Mouse (Mus musculus) layer of hippocampus, postnatal 25 days (tissue): ENCODE measurements around the gene Sco1. TPM values are rescaled to one million over a fixed set of nuclear protein-coding genes. Genes with fewer than 3 reads are reported as not detected.
"Not testable (repeated sequence)": the region's sequence is repeated elsewhere in the genome, so short reads cannot be mapped to it uniquely, and the experiment has no call there.

Experiments
- DNase-seq, 2 experiments: peaks; one replicate each; pipeline ENCODE4 v3.0.0; 2022; ENCODE audit warnings: mixed read lengths in 2 of 2, low spot score in 1 of 2; ENCODE audit errors: extremely low spot score in 1 of 2
- total RNA-seq, 2 experiments: library from RNA; stranded (reverse); gene quantifications; 2 replicates each; pipeline ENCODE4 v1.2.3; 2021

Gene Sco1
- 1 to 10 TPM; 8.3 to 9.5 TPM for total RNA-seq

GRCm38 (mm10) chr11:67052321-67052952 lies at the start of gene Sco1, which contains the start of gene Adprm:
Gene Sco1 (plus strand): TSS chr11:67052670.
Gene Adprm (minus strand): TSS chr11:67052594.
- DNase-seq, result peak; percentile 73 to 77

GRCm38 (mm10) chr11:67002911-67003310 lies 49.6 kb upstream of the Sco1 start:
- no peak for DNase-seq

DNA sequence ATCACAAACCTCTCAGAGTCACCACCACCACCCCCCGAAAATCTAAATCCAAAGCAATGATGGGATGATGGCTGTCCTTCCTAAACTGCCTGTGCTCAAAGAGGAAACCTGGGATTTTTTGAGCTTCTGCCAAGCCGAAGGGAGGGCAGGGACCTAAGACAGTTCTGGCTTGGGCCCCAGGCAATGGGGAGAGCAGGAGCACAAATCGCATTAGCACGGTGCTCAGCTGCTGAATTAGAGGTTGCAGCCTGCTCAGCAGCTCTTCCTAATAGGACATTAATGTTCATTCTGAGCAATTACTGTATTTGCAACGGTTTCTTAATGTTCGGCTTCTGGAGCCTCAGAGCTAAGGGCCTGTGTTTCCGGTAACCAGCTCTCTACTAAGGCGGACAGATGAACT lies 44.5 kb upstream of the Sco1 start:
- no peak for DNase-seq

DNA sequence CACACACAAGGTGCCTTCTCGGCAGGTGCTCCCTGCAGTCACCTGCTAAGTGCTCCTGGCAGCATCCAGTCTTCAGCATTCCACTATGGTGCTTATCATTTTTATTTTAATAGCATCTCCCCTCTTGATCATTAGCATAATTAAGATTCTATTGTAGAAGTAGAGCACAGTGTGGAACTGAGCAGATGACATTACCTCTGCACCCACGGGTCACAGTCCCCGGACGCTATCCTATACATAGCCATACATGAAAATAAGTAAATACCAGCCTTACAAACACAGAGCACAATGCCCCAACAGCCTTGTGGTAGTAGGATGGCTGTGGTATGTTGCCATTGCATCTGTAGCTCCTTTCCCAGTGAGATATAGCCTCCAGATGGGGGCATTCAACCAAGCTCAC lies 43.9 kb upstream of the Sco1 start:
- no peak for DNase-seq

- no peak for DNase-seq
These were observed 42.0 kb upstream of the Sco1 start for GRCm38 (mm10) chr11:67010430-67010829.

GRCm38 (mm10) chr11:67011635-67012034 lies 40.8 kb upstream of the Sco1 start:
- DNase-seq, result no peak

DNA sequence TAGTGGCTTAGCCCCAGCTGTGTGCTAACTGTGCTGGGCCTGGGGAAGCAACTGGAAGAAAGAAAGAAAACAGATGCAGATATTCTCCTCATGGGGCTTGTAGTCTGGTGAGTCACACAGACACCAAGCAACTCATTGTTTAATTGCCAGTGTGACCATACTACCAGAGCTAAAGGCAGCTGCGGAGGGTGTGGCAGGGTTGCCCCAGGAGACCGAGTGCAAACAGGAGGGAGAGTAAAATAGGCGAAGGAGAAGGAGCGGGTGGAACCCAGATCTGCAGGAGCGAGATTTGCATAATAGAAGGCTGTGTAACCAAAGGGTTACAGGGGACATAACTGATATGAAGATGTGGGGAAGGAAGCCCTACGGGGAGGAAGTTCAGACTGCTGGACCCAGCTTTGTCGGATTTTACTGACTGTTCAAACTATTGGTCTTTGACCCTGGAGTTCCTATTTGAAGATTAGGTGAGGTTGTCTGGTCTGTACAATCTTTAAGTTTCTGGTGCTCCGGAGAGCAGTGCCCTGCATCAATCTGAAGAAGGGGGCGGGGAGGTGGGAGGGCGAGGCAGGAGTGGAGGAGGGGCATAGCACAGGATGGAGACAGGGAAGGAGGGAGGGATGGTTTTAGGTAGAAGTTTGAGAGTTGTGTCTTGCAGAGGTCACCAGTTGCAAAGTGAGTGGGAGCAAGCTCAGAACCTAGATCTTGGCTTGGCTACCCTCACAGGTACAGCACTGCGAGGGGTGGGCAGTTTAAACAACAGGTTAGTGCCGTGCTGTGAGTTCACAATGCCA lies 34.5 kb upstream of the Sco1 start:
- no peak for DNase-seq

- DNase-seq, result no peak
These were observed 32.6 kb upstream of the Sco1 start for GRCm38 (mm10) chr11:67019711-67020475.

DNA sequence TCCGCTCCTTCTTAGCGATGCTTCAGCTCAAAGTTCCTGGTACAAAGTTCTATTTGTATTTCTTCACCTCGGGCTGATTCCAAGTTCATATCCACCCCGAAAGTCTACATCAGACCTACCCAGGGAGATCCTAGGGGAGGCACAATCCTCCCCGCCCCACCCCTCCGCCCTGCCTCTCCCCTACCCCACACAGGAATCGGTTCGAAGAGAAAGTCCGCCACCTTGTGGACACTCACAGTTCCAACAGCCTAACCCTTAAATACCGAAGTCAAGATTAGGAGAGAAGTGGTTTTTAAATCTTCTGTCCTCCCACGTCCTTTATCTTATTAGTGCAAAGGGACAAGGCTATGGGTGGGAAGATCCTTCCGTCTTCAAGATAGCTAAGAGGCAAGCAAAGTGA lies 31.5 kb upstream of the Sco1 start:
- DNase-seq, result peak; percentile 46 to 73

DNA sequence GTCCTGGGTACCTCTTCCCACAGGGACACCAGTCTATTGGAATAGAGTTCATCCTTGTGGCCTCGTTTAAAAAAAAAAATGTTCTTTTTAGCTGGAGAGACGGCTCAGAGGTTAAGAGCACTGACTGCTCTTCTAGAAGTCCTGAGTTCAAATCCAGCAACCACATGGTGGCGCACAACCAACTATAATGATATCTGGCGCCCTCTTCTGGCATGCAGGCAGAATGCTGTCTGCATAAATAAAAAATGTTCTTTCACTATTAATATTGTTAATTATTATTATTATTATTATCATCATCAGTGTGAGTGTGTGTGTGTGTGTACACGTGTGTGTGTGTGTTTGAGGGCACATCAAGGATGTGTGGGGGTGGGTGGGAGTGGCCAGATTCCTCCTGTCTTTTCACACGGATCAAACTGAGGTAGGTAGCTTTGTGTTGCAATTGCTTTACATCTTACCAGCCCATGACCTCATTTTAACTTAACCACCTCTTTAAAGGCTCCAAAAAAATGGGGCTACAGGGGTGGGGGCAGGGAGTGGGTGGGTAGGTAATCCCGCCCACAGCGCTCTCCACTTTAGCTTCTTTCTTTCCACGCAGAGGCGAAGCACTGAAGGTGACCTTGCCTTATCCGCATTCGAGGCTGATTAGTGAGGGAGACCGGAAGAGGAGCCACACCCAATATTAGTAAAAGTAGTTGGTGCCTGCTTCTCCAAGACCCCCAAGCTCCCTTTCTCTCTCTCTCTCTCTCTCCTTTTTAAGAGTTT lies 29.9 kb upstream of the Sco1 start:
- peak in 1 of 2 experiments; percentile 22 for DNase-seq

- DNase-seq, result not testable (repeated sequence)
These were observed 29.3 kb upstream of the Sco1 start for GRCm38 (mm10) chr11:67023191-67023590.

DNA sequence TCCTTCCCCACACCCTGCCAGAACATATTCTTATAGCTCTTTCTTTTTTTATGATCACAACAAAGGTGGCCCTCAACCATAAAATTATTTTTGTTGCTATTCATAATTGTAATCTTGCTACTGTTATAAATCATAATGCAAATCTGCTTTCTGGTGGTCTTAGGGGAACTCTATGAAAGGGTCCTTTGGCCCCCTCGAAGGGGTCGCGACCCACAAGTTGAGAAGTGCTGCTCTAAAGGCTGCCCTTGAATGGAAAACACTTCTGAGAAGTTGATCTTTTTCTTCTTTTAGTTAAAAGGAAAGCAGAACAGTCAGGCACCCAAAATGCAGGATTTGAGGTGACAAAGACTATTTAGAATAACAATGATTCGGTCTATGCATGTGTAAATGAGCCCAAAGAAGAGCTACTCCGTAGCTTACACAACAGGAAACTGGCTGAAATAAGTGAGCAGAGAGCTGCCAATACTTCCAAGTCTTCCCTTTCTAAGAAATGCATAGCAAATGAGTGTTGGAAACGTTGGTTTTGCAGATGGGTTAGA lies 28.6 kb upstream of the Sco1 start:
- no peak for DNase-seq

DNA sequence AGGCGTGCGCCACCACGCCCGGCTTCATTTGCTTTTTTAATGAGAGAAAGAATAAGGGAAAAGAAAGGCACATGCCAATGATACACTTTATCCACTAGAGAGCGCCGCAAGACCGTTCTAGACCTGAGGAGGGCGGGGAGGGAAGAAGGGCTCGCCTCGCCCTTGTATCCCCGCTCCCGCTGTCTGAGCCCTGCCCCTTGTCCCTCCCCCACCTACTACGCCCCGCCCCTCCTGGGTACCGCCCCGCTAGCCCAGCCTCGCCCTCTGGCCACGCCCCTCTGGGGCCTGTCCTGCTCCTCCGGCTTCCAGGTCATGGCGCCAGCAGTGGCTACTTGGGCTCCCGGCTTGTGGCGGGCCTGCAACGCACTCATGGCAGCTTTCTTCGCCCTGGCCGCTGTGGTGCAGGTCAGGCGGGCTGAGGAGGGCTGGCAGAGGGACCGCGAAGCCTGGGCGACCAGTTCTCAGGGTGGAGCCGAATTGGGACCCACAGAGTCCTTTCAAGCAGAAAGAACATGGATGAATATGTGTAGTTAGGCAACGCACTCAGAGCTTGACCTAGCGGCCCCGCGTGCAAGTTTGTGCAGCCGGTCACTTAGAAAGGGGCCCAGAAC lies 27.5 kb upstream of the Sco1 start, which contains the start of gene Tmem220:
Gene Tmem220 (plus strand): TSS at position 288 of the 611 bp plus-strand sequence.
- DNase-seq, result peak; percentile 64 to 72

DNA sequence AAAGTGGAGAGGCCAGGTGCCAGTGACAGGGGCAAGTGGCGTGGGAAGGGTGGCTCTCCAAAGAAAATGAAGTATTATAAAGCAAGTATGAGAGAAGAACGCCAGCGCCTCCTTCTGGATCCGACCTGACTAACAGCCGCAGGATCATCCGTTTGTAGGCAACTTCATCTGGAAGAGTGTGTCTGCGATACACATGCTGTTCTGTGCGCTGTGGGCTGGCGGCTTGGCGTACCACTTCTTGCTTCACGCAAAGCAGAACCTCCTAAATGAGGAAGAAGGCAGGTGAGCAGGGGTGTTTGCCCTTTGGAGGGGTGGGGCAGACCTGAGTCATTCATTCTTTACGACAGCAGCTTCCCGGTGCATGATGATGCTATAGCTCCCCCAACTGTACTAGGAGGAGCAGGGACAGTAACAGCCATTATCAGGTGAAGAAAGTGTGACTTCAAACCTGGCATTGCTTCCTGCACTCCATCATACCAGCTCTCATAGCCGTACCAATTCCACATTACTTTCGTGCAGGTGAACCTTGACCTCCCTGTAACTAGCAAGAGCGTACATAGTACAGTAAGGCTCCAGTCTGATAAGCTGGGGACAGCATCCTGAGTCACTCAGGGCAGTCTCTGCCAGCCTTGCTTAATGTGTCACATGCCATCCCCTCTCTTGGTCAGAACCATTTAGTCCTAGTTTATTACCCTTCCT lies 21.4 kb upstream of the Sco1 start:
- no peak for DNase-seq

- DNase-seq, result no peak
These were observed 20.9 kb upstream of the Sco1 start for GRCm38 (mm10) chr11:67031603-67031915.

DNA sequence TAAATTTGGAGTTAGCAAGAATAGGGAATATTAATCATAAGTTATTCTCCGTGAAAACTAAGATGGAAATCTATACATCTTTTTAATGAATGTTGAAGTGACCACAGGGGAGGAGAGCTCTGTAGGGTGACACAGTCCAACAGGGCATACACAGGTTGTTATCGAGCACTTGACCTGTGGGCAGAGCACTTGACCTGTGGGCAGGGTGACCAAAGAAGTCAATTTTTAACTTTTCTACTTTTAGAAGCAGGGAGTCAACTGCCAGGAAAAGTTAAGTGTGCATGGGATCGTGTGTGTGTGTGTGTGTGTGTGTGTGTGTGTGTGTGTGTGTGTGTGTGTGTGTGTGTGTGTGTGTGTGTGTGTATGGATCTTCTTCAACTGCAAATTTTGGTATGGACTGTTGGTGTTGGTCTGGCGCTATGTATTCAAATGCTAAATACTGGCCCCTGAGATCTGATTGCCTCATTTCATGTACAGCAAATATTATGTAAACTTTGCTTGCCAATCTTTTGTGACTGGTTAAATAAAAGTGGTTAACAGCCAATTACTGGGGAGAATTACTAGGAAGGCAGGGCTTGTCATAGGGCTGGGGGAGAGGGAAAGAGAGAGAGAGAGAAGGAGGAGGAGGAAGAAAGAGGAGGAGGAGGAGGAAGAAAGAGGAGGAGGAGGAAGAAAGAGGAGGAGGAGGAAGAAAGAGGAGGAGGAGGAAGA lies 17.5 kb upstream of the Sco1 start:
- DNase-seq, result no peak

- no peak for DNase-seq
These were observed 16.2 kb upstream of the Sco1 start for GRCm38 (mm10) chr11:67036229-67036628.

DNA sequence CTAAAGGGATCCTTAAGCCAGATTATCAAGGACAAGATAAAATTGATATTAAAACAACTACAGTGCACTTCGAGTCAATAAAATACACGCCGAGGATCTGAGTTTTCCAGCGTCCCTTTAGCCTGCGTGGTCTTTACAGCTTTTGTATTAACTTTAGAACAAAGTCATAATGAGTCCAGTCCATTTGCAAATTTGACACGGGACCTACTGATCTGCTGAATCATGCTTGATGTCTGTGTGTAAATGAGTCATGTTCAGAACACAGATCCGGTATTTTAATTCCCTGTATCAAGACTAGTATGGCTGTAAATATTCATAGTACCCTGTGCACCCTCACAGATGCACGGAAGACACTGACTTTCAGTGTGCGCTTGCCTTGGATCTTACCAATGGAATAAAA lies 15.6 kb upstream of the Sco1 start:
- no peak for DNase-seq

DNA sequence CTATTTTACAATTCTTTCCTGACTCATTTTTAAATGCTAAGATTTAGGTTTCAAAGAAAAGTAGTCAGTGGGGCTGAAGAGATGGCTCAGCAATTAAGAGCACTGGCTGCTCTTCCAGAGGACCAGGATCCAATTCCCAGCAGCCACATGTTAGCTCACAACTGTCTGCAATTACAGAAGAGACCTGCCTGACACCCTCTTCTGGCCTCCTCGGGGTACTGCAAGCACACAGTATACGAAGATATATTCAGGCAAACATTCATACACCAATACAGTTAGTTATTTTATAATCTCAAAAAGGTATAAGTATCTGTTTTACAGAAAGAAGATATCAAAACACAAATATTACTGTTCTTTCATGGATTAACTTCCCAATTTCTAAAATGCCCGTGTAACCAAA lies 12.7 kb upstream of the Sco1 start:
- no peak for DNase-seq
